9 mouse cellular contexts compared by ENCODE assay signal in the genomic region with DNA sequence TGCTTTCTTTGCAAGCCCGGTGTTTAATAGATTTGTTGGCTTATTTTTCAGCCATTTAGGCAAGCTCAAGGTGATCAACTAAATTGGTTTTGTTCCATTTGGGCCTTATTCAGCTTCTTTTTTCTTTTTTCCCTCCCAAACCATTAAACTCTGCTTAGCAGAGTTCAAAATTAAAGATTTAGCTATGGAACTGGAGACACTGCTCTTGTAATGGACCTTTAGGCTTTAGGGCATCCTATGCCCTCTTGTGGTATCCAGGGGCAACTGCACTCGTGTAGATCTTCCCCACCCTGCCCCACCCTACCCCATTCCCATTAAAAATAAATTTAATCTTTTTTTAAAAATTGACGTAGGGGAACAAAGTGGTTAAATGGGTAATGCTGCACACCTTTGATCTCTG. TPM values are rescaled to one million over a fixed set of nuclear protein-coding genes. Genes with fewer than 3 reads are reported as not detected.
A peak's percentile ranks its signal among the peaks of the same experiment; 100 is the strongest.
DNase-seq lines count a peak whose midpoint lies in the region; ATAC-seq and TF ChIP-seq lines count a peak whose summit lies in the region.
"Had no signal": no experiment of that assay in that cellular context is flagged by ENCODE, and none has a peak within 500 bp of the region (broad histone marks: within the 10 kb centered on the region; RNA-seq: fewer than 3 reads in every experiment).

No protein-coding gene starts in this region.

- no peak overlapping the region for H3K4me3 ChIP-seq in embryonic facial prominence, embryonic 11.5 days (ENCODE audit: low read depth, low read length)
- H3K4me3 ChIP-seq in liver, adult 2 months (ENCODE audit: insufficient read depth, low read depth, low read length), result peak overlapping the region; percentile 45; the same call in 1 of the 2 replicates
- 0 out of 2 replicates have a peak overlapping the region, but pooled peaks have one; percentile 90 for H3K4me3 ChIP-seq in neural tube, embryonic 13.5 days

- H3K79me2 ChIP-seq in liver, adult 2 months (ENCODE audit: control insufficient read depth, insufficient read depth, low read length), result peaks cover 18% of the 10 kb centered on the region

- ATAC-seq in embryonic facial prominence, embryonic 11.5 days (replicated peaks; ENCODE audit: insufficient number of reproducible peaks, low FRiP score, low TSS enrichment, low read depth), result no peak
- no peak for ATAC-seq in neural tube, embryonic 13.5 days (ENCODE audit: low read depth)

- H3K27me3 ChIP-seq in embryonic facial prominence, embryonic 11.5 days (ENCODE audit: control insufficient read depth, insufficient read depth, low read length), result no peaks in the 10 kb centered on the region
- no peaks in the 10 kb centered on the region for H3K27me3 ChIP-seq in liver, adult 2 months (ENCODE audit: control insufficient read depth, insufficient read depth, low read length)
- H3K27me3 ChIP-seq in neural tube, embryonic 13.5 days, result no peaks in the 10 kb centered on the region

- peak; percentile 63 for TF ChIP-seq CTCF in liver, adult 2 months (IDR thresholded peaks at IDR 0.05; ENCODE audit: low read depth, low read length)

- WGBS in embryonic facial prominence, embryonic 11.5 days, result 52% methylated on average over 3 of the region's 3 CpGs
- WGBS in liver, adult 2 months, result 13% methylated on average over 3 of the region's 3 CpGs
- WGBS in neural tube, embryonic 13.5 days, result 55% methylated on average over 3 of the region's 3 CpGs

- no peak overlapping the region for H3K4me2 ChIP-seq in embryonic facial prominence, embryonic 11.5 days (ENCODE audit: low read depth, low read length)
- peak overlapping the region; percentile 82 for H3K4me2 ChIP-seq in neural tube, embryonic 13.5 days

- peak; percentile 21 for DNase-seq in 3134 (ENCODE audit: extremely low read depth, insufficient read length, low spot score)
- peak; percentile 27 for DNase-seq in CD4-positive helper T cell, adult 2 months (ENCODE audit: low read depth, low spot score)
- DNase-seq in embryonic facial prominence, embryonic 11.5 days (ENCODE audit: low spot score), result peak; percentile 69
- peak; percentile 22 for DNase-seq in heart, postnatal 4 days
- peak; percentile 47 for DNase-seq in liver, adult 2 months (ENCODE audit: extremely low read depth, low read depth, low spot score)
- no peak for DNase-seq in yolk sac, embryonic 10.5 days (ENCODE audit: low spot score)
- DNase-seq in frontal cortex, postnatal 14 days (ENCODE audit: low spot score in 2 of 2), result no peak

- no peak for TF ChIP-seq POLR2A in liver, adult 2 months (IDR thresholded peaks at IDR 0.05; ENCODE audit: extremely low read depth, insufficient read depth, low read length)

- no peaks in the 10 kb centered on the region for H3K9me3 ChIP-seq in embryonic facial prominence, embryonic 11.5 days (replicated peaks; ENCODE audit: control insufficient read depth, low read length)
- H3K9me3 ChIP-seq in neural tube, embryonic 13.5 days, result no peaks in the 10 kb centered on the region

- no peaks in the 10 kb centered on the region; the same call in none of the 2 replicates for H3K36me3 ChIP-seq in embryonic facial prominence, embryonic 11.5 days (replicated peaks; ENCODE audit: control insufficient read depth, insufficient read depth, low read depth, low read length)
- peaks cover 22% of the 10 kb centered on the region for H3K36me3 ChIP-seq in liver, adult 2 months (ENCODE audit: control insufficient read depth, insufficient read depth, low read length)
- H3K36me3 ChIP-seq in neural tube, embryonic 13.5 days, result peaks cover 7% of the 10 kb centered on the region

- no peak overlapping the region for H3K9ac ChIP-seq in embryonic facial prominence, embryonic 11.5 days (replicated peaks; ENCODE audit: low read length)
- peak overlapping the region; percentile 18; the same call in 1 of the 2 replicates for H3K9ac ChIP-seq in liver, adult 2 months (ENCODE audit: low read depth, low read length)
- 0 out of 2 replicates have a peak overlapping the region, but pooled peaks have one; percentile 14 for H3K9ac ChIP-seq in neural tube, embryonic 13.5 days

- H3K27ac ChIP-seq in embryonic facial prominence, embryonic 11.5 days (replicated peaks; ENCODE audit: low read depth, low read length), result no peak overlapping the region
- H3K27ac ChIP-seq in liver, adult 2 months (replicated peaks; ENCODE audit: insufficient read depth, low read depth, low read length), result no peak overlapping the region
- H3K27ac ChIP-seq in neural tube, embryonic 13.5 days (replicated peaks), result no peak overlapping the region

- H3K4me1 ChIP-seq in embryonic facial prominence, embryonic 11.5 days (ENCODE audit: control insufficient read depth, insufficient read depth, low read length), result no peaks in the 10 kb centered on the region; the same call in 1 of the 2 replicates
- peaks cover 17% of the 10 kb centered on the region for H3K4me1 ChIP-seq in liver, adult 2 months (ENCODE audit: control insufficient read depth, insufficient read depth, low read length)
- H3K4me1 ChIP-seq in neural tube, embryonic 13.5 days (replicated peaks), result peaks cover 41% of the 10 kb centered on the region

RNA-seq across cellular contexts. Expression of a gene that starts 2.5 kb away (rescaled TPM):
- 0.99 TPM in 1 of 2 replicates, not detected in the other for polyA plus RNA-seq in embryonic facial prominence, embryonic 11.5 days (2014; fragmentation: Nextera tagmentation; extraction: Ambion mirVana)
- total RNA-seq in heart, postnatal 4 days (2021), result not detected
- 0.60 and 1.3 TPM in 2 replicates for total RNA-seq in liver, adult 2 months (2014; rRNA removed)
- polyA plus RNA-seq in liver, adult 2 months (2012; rRNA removed), result 0.37 and 0.50 TPM in 2 replicates
- polyA plus RNA-seq in neural tube, embryonic 13.5 days (2015; fragmentation: Nextera tagmentation; extraction: Ambion mirVana), result 0.34 TPM in 1 of 2 replicates, not detected in the other
- total RNA-seq: left cerebral cortex, postnatal 14 days had no signal

RNA-seq across cellular contexts. Expression of a gene that starts 3.8 kb away (rescaled TPM):
- polyA plus RNA-seq in embryonic facial prominence, embryonic 11.5 days (2014; fragmentation: Nextera tagmentation; extraction: Ambion mirVana), result 153 and 155 TPM in 2 replicates
- 10 to 100 TPM; 49.5 to 55.0 TPM for total RNA-seq in heart, postnatal 4 days (2021)
- 99.1 and 116 TPM in 2 replicates for total RNA-seq in liver, adult 2 months (2014; rRNA removed)
- polyA plus RNA-seq in liver, adult 2 months (2012; rRNA removed), result 11.1 and 13.9 TPM in 2 replicates
- 133 and 154 TPM in 2 replicates for polyA plus RNA-seq in neural tube, embryonic 13.5 days (2015; fragmentation: Nextera tagmentation; extraction: Ambion mirVana)

RNA-seq across cellular contexts. Expression of a gene that starts 24.4 kb away (rescaled TPM):
- polyA plus RNA-seq in embryonic facial prominence, embryonic 11.5 days (2014; fragmentation: Nextera tagmentation; extraction: Ambion mirVana), result 17.5 and 18.2 TPM in 2 replicates
- 1 to 10 TPM; 5.7 to 6.0 TPM for total RNA-seq in heart, postnatal 4 days (2021)
- total RNA-seq in liver, adult 2 months (2014; rRNA removed), result 0.07 and 0.09 TPM in 2 replicates
- polyA plus RNA-seq in liver, adult 2 months (2012; rRNA removed), result 0.05 TPM in 1 of 2 replicates, not detected in the other
- polyA plus RNA-seq in neural tube, embryonic 13.5 days (2015; fragmentation: Nextera tagmentation; extraction: Ambion mirVana), result 7.9 and 8.0 TPM in 2 replicates

RNA-seq across cellular contexts. Expression of a gene that starts 45.1 kb away (rescaled TPM):
- not detected in 2 replicates for polyA plus RNA-seq in embryonic facial prominence, embryonic 11.5 days (2014; fragmentation: Nextera tagmentation; extraction: Ambion mirVana)
- total RNA-seq in heart, postnatal 4 days (2021), result not detected
- total RNA-seq in liver, adult 2 months (2014; rRNA removed), result not detected in 2 replicates
- not detected in 2 replicates for polyA plus RNA-seq in liver, adult 2 months (2012; rRNA removed)
- not detected in 2 replicates for polyA plus RNA-seq in neural tube, embryonic 13.5 days (2015; fragmentation: Nextera tagmentation; extraction: Ambion mirVana)
- total RNA-seq: left cerebral cortex, postnatal 14 days had no signal

Comparison
In these comparisons a context has a peak if more than half of its experiments do, and no peak if none do; other contexts are left out.
1. DNase-seq: peak in 3134 (single experiment), CD4-positive helper T cell, adult 2 months (single experiment), embryonic facial prominence, embryonic 11.5 days (single experiment), heart, postnatal 4 days (single experiment) and liver, adult 2 months (single experiment); none in yolk sac, embryonic 10.5 days (single experiment) and frontal cortex, postnatal 14 days (0 of 2).